Comparison of ENCODE assay signal across 10 mouse cellular contexts in the genomic region with DNA sequence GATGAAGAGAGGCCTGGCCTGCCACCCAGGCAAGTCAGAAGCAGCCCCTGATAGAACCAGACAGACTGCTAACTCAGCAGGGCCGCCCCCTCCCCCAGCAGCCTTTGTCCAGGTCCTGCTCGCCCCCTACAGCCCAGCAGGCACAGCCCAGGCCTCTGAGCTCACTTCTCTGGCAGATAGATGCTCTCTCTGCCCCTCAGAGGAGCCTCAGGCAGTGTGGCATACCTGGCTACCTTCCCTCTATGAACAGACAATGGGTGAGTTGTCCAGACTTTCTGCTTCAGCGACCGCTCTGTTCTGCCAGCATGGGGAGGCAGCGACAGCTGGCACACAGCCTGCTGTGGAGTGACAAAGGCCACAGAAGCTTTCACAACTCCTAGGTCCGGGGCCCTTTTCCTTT. TPM values are rescaled to one million over a fixed set of nuclear protein-coding genes. Genes with fewer than 3 reads are reported as not detected.
DNase-seq lines count a peak whose midpoint lies in the region; ATAC-seq lines count a peak whose summit lies in the region.
"Had no signal": no experiment of that assay in that cellular context is flagged by ENCODE, and none has a peak within 500 bp of the region (broad histone marks: within the 10 kb centered on the region; RNA-seq: fewer than 3 reads in every experiment).

No protein-coding gene starts in this region.

- peaks cover 25% of the 10 kb centered on the region for H3K4me1 ChIP-seq in megakaryocyte, embryonic 14.5 days
- peaks cover 54% of the 10 kb centered on the region for H3K4me1 ChIP-seq in hindbrain, embryonic 15.5 days (replicated peaks)

- no peaks in the 10 kb centered on the region for H3K9me3 ChIP-seq in megakaryocyte, embryonic 14.5 days
- no peaks in the 10 kb centered on the region for H3K9me3 ChIP-seq in hindbrain, embryonic 15.5 days

- H3K36me3 ChIP-seq in megakaryocyte, embryonic 14.5 days (replicated peaks; ENCODE audit: low read length) = no peaks in the 10 kb centered on the region
- H3K36me3 ChIP-seq in hindbrain, embryonic 15.5 days = no peaks in the 10 kb centered on the region

- H3K4me3 ChIP-seq in megakaryocyte, embryonic 14.5 days (replicated peaks) = peak overlapping the region; percentile 44
- no peak overlapping the region for H3K4me3 ChIP-seq in hindbrain, embryonic 15.5 days
- H3K4me3 ChIP-seq: left cerebral cortex, adult 2 months had no signal

- 16% methylated on average over 6 of the region's 6 CpGs for WGBS in hindbrain, embryonic 15.5 days

- peak overlapping the region; percentile 72 for H3K27ac ChIP-seq in hindbrain, embryonic 15.5 days (replicated peaks)
- H3K27ac ChIP-seq: left cerebral cortex, adult 2 months had no signal

- intact Hi-C loops in gastrocnemius, postnatal 36 days (cut with DNase I) = no loop called here

- peak; percentile 27 to 48 for DNase-seq in cerebellum, postnatal 25 days
- DNase-seq in cerebellum, adult 8-10 months = no peak
- DNase-seq in testis, postnatal 10 days (ENCODE audit: low spot score) = peak; percentile 61
- DNase-seq in gastrocnemius, postnatal 36 days = no peak
- DNase-seq in spleen, postnatal 4 days (ENCODE audit: low spot score in 2 of 2) = no peak
- DNase-seq: cerebellum, adult 9-10 months had no signal

- H3K9ac ChIP-seq in hindbrain, embryonic 15.5 days = no peak overlapping the region

- H3K27me3 ChIP-seq in megakaryocyte, embryonic 14.5 days (replicated peaks) = peaks cover 60% of the 10 kb centered on the region
- no peaks in the 10 kb centered on the region for H3K27me3 ChIP-seq in hindbrain, embryonic 15.5 days

- peak overlapping the region; percentile 93 for H3K4me2 ChIP-seq in hindbrain, embryonic 15.5 days

- ATAC-seq in megakaryocyte, adult 5-6 weeks (ENCODE audit: poor library complexity, severe bottlenecking) = no peak
- ATAC-seq in hindbrain, embryonic 15.5 days (ENCODE audit: low FRiP score, low read depth) = peak; percentile 46

RNA-seq across cellular contexts. Expression of a gene that starts 3.6 kb away (rescaled TPM):
- 0.50 and 8.8 TPM in 2 replicates for polyA plus RNA-seq in megakaryocyte, embryonic 14.5 days (2012; ENCODE audit: insufficient read depth, low replicate concordance)
- 229 and 230 TPM in 2 replicates for total RNA-seq in megakaryocyte, adult 5-6 weeks (2015)
- total RNA-seq in megakaryocyte, adult 5-6 weeks (2017) = 165 and 181 TPM in 2 replicates
- polyA plus RNA-seq in hindbrain, embryonic 15.5 days (2015; fragmentation: Nextera tagmentation; extraction: Ambion mirVana) = 29.4 and 29.9 TPM in 2 replicates
- total RNA-seq in gastrocnemius, postnatal 36 days (2021) = 1 to 10 TPM; 1.6 to 2.0 TPM

RNA-seq across cellular contexts. Expression of a gene that starts 19.7 kb away (rescaled TPM):
- 0.51 TPM in 1 of 2 replicates, not detected in the other for polyA plus RNA-seq in megakaryocyte, embryonic 14.5 days (2012; ENCODE audit: insufficient read depth, low replicate concordance)
- 0.36 TPM in 1 of 2 replicates, not detected in the other for total RNA-seq in megakaryocyte, adult 5-6 weeks (2015)
- 0.18 and 0.49 TPM in 2 replicates for total RNA-seq in megakaryocyte, adult 5-6 weeks (2017)
- polyA plus RNA-seq in hindbrain, embryonic 15.5 days (2015; fragmentation: Nextera tagmentation; extraction: Ambion mirVana) = 10.8 and 12.2 TPM in 2 replicates
- total RNA-seq in gastrocnemius, postnatal 36 days (2021) = 10 to 100 TPM; 10.2 to 13.3 TPM

RNA-seq across cellular contexts. Expression of a gene that starts 41.3 kb away (rescaled TPM):
- polyA plus RNA-seq in megakaryocyte, embryonic 14.5 days (2012; ENCODE audit: insufficient read depth, low replicate concordance) = 4.4 and 4.8 TPM in 2 replicates
- 53.4 and 53.8 TPM in 2 replicates for total RNA-seq in megakaryocyte, adult 5-6 weeks (2015)
- 20.6 and 20.8 TPM in 2 replicates for total RNA-seq in megakaryocyte, adult 5-6 weeks (2017)
- polyA plus RNA-seq in hindbrain, embryonic 15.5 days (2015; fragmentation: Nextera tagmentation; extraction: Ambion mirVana) = 131 and 135 TPM in 2 replicates
- 1 to 10 TPM; 6.2 to 7.1 TPM for total RNA-seq in gastrocnemius, postnatal 36 days (2021)

RNA-seq across cellular contexts. Expression of a gene that starts 46.6 kb away (rescaled TPM):
- not detected in 2 replicates for polyA plus RNA-seq in megakaryocyte, embryonic 14.5 days (2012; ENCODE audit: insufficient read depth, low replicate concordance)
- 0.13 and 0.21 TPM in 2 replicates for total RNA-seq in megakaryocyte, adult 5-6 weeks (2015)
- 0.12 and 0.33 TPM in 2 replicates for total RNA-seq in megakaryocyte, adult 5-6 weeks (2017)
- polyA plus RNA-seq in hindbrain, embryonic 15.5 days (2015; fragmentation: Nextera tagmentation; extraction: Ambion mirVana) = 1.7 and 2.9 TPM in 2 replicates
- under 1 TPM; 0.02 to 0.03 TPM for total RNA-seq in gastrocnemius, postnatal 36 days (2021)

Comparison
In these comparisons a context has a peak if more than half of its experiments do, and no peak if none do; other contexts are left out.
1. DNase-seq: peak in cerebellum, postnatal 25 days (2 of 2) and testis, postnatal 10 days (single experiment); none in cerebellum, adult 8-10 months (single experiment), gastrocnemius, postnatal 36 days (0 of 2) and spleen, postnatal 4 days (0 of 2).
2. RNA of a gene that starts 3.6 kb away (total RNA-seq): 165 to 230 TPM in megakaryocyte, adult 5-6 weeks; 1.6 to 2.0 TPM in gastrocnemius, postnatal 36 days; every median in the first group is over 10 times any median in the second.
3. RNA of a gene that starts 19.7 kb away (total RNA-seq): 10.2 to 13.3 TPM in gastrocnemius, postnatal 36 days; 0.18 to 0.49 TPM in megakaryocyte, adult 5-6 weeks; every median in the first group is over 4 times any median in the second.